Mouse (Mus musculus): ENCODE measurements around the gene Avpi1. TPM values are rescaled to one million over a fixed set of nuclear protein-coding genes. Genes with fewer than 3 reads are reported as not detected.
"Not testable (repeated sequence)": the region's sequence is repeated elsewhere in the genome, so short reads cannot be mapped to it uniquely, and the experiment has no call there.

Avpi1 gene
- polyA plus RNA-seq, 1 experiment = 8.4 TPM

DNA sequence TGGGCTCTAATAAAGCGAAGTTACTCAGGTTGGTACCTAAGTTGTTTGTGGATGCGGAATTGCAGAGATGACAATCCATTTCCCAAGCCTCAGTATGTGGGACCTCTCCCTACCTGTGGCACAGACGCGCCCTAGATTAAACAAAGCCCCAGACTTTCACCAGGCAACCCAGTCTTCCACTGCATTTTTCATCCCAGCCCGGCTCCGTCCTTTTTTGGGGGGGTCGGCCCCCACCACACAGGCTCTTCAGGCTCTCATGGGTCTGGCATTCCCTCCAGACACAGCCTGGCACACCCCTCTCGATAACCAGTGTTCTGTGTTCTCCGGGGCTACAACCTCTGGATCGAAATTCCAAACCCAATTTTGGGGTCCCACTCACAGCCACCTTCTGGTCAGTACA, 43.2 kb downstream of the Avpi1 start:
- peaks cover 4% of the 10 kb centered on the region; the same call in 1 of the 2 replicates for H3K4me1 ChIP-seq (ENCODE audit: control insufficient read depth, insufficient read depth, low read length)
- H3K27me3 ChIP-seq (ENCODE audit: control insufficient read depth, insufficient read depth, low read length) = no peaks in the 10 kb centered on the region
- H3K36me3 ChIP-seq (ENCODE audit: control insufficient read depth, insufficient read depth, low read length) = no peaks in the 10 kb centered on the region
- peak overlapping the region; percentile 83 for H3K4me3 ChIP-seq (ENCODE audit: control insufficient read depth, low read depth, low read length)
- TF ChIP-seq CTCF (IDR thresholded peaks at IDR 0.05; ENCODE audit: control insufficient read depth, insufficient read depth, insufficient replicate concordance, low read depth, low read length) = no peak
- no peak for TF ChIP-seq POLR2A (IDR thresholded peaks at IDR 0.05; ENCODE audit: control insufficient read depth, low read depth, low read length)
- H3K27ac ChIP-seq (ENCODE audit: control insufficient read depth, insufficient read depth, low read depth, low read length) = peak overlapping the region; percentile 88

- not testable (repeated sequence) for H3K27me3 ChIP-seq (ENCODE audit: control insufficient read depth, insufficient read depth, low read length); H3K36me3 ChIP-seq (ENCODE audit: control insufficient read depth, insufficient read depth, low read length); H3K4me3 ChIP-seq (ENCODE audit: control insufficient read depth, low read depth, low read length); H3K27ac ChIP-seq (ENCODE audit: control insufficient read depth, insufficient read depth, low read depth, low read length); H3K4me1 ChIP-seq (ENCODE audit: control insufficient read depth, insufficient read depth, low read length)
Observed at GRCm38 (mm10) chr19:42081613-42082012, 47.2 kb downstream of the Avpi1 start.

DNA sequence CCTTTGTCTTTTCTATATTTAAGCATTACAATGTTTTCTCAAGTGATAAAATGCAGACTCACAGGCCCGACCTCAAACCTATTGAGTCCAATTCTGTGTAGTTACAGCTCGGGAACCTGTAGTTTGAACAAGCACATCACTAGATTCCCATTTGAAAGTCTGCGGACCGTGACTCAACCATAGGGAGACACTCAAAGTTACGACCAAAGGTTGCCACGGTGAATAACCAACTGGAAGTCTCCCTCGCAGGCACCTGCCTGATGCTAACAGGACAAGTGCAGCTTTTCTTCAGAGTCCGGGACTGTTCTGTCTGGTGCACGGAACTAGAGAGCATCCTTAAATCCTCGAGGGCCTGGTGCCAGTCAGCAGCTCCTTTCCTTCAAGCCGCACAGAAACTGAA, 48.4 kb downstream of the Avpi1 start:
- H3K4me1 ChIP-seq (ENCODE audit: control insufficient read depth, insufficient read depth, low read length) = no peaks in the 10 kb centered on the region
- H3K27me3 ChIP-seq (ENCODE audit: control insufficient read depth, insufficient read depth, low read length) = no peaks in the 10 kb centered on the region
- no peak overlapping the region for H3K4me3 ChIP-seq (ENCODE audit: control insufficient read depth, low read depth, low read length)
- no peak overlapping the region for H3K27ac ChIP-seq (ENCODE audit: control insufficient read depth, insufficient read depth, low read depth, low read length)
- no peaks in the 10 kb centered on the region; the same call in 1 of the 2 replicates for H3K36me3 ChIP-seq (ENCODE audit: control insufficient read depth, insufficient read depth, low read length)
- TF ChIP-seq CTCF (IDR thresholded peaks at IDR 0.05; ENCODE audit: control insufficient read depth, insufficient read depth, insufficient replicate concordance, low read depth, low read length) (no peak), POLR2A (IDR thresholded peaks at IDR 0.05; ENCODE audit: control insufficient read depth, low read depth, low read length) (no peak)

GRCm38 (mm10) chr19:42079950-42080349, 48.9 kb downstream of the Avpi1 start:
- TF ChIP-seq POLR2A (IDR thresholded peaks at IDR 0.05; ENCODE audit: control insufficient read depth, low read depth, low read length) = no peak
- TF ChIP-seq CTCF (IDR thresholded peaks at IDR 0.05; ENCODE audit: control insufficient read depth, insufficient read depth, insufficient replicate concordance, low read depth, low read length) = no peak
- Histone ChIP-seq H3K27ac (ENCODE audit: control insufficient read depth, insufficient read depth, low read depth, low read length) (no peak overlapping the region), H3K4me1 (ENCODE audit: control insufficient read depth, insufficient read depth, low read length) (no peaks in the 10 kb centered on the region), H3K36me3 (ENCODE audit: control insufficient read depth, insufficient read depth, low read length) (no peaks in the 10 kb centered on the region; the same call in 1 of the 2 replicates), H3K4me3 (ENCODE audit: control insufficient read depth, low read depth, low read length) (no peak overlapping the region), H3K27me3 (ENCODE audit: control insufficient read depth, insufficient read depth, low read length) (no peaks in the 10 kb centered on the region)

GRCm38 (mm10) chr19:42079006-42079405, 49.9 kb downstream of the Avpi1 start:
- no peaks in the 10 kb centered on the region for H3K27me3 ChIP-seq (ENCODE audit: control insufficient read depth, insufficient read depth, low read length)
- no peak overlapping the region for H3K27ac ChIP-seq (ENCODE audit: control insufficient read depth, insufficient read depth, low read depth, low read length)
- no peaks in the 10 kb centered on the region; the same call in 1 of the 2 replicates for H3K36me3 ChIP-seq (ENCODE audit: control insufficient read depth, insufficient read depth, low read length)
- no peaks in the 10 kb centered on the region for H3K4me1 ChIP-seq (ENCODE audit: control insufficient read depth, insufficient read depth, low read length)
- TF ChIP-seq CTCF (IDR thresholded peaks at IDR 0.05; ENCODE audit: control insufficient read depth, insufficient read depth, insufficient replicate concordance, low read depth, low read length) = no peak
- no peak for TF ChIP-seq POLR2A (IDR thresholded peaks at IDR 0.05; ENCODE audit: control insufficient read depth, low read depth, low read length)
- no peak overlapping the region for H3K4me3 ChIP-seq (ENCODE audit: control insufficient read depth, low read depth, low read length)

- H3K36me3 ChIP-seq (ENCODE audit: control insufficient read depth, insufficient read depth, low read length) = no peaks in the 10 kb centered on the region; the same call in 1 of the 2 replicates
- H3K27me3 ChIP-seq (ENCODE audit: control insufficient read depth, insufficient read depth, low read length) = no peaks in the 10 kb centered on the region
- no peak overlapping the region for H3K27ac ChIP-seq (ENCODE audit: control insufficient read depth, insufficient read depth, low read depth, low read length)
- no peak overlapping the region for H3K4me3 ChIP-seq (ENCODE audit: control insufficient read depth, low read depth, low read length)
- no peaks in the 10 kb centered on the region for H3K4me1 ChIP-seq (ENCODE audit: control insufficient read depth, insufficient read depth, low read length)
- no peak for TF ChIP-seq POLR2A (IDR thresholded peaks at IDR 0.05; ENCODE audit: control insufficient read depth, low read depth, low read length)
- no peak for TF ChIP-seq CTCF (IDR thresholded peaks at IDR 0.05; ENCODE audit: control insufficient read depth, insufficient read depth, insufficient replicate concordance, low read depth, low read length)
Observed at GRCm38 (mm10) chr19:42078566-42078965, 50.3 kb downstream of the Avpi1 start.

DNA sequence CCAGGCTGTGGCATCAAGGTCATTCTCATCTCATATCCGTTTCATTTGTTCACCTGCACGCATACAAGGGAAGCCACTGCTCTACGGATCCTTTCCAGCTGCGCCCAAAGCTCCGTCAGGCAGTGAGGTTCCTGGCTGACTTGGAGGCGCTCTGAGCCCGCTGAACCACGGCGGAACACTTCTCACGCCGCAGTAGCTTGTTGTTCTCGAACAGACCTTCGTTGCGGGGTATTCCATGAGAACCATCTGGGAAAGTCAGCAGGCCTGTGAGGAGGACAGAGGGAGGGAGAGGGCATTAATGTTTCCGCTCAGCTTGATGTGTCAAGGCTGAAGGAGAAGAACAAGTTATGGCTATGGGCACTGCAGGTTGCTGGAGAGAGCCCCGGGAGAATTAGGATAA, 52.9 kb downstream of the Avpi1 start:
- Histone ChIP-seq H3K27me3 (ENCODE audit: control insufficient read depth, insufficient read depth, low read length) (no peaks in the 10 kb centered on the region), H3K27ac (ENCODE audit: control insufficient read depth, insufficient read depth, low read depth, low read length) (no peak overlapping the region), H3K4me1 (ENCODE audit: control insufficient read depth, insufficient read depth, low read length) (no peaks in the 10 kb centered on the region), H3K36me3 (ENCODE audit: control insufficient read depth, insufficient read depth, low read length) (no peaks in the 10 kb centered on the region; the same call in 1 of the 2 replicates), H3K4me3 (ENCODE audit: control insufficient read depth, low read depth, low read length) (no peak overlapping the region)
- TF ChIP-seq CTCF (IDR thresholded peaks at IDR 0.05; ENCODE audit: control insufficient read depth, insufficient read depth, insufficient replicate concordance, low read depth, low read length) (no peak), POLR2A (IDR thresholded peaks at IDR 0.05; ENCODE audit: control insufficient read depth, low read depth, low read length) (no peak)

DNA sequence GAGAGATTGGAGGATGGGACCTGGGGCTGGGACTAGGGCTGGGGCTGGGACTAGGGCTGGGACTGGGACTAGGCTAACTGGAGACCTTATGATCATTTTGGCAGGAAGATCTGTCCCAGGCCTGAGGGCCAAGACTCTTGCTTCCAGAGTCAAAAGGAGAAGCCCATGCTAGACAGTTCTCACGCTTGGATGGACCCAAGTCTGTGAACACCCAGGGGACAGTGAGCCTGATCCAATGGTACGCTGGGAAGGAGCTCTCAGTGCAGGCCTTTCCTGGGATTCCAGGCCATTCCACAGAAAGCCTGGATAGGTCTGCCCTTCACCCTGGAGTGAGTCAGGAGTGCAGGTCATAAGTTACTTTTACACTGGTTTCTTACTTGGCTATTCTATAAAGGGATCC, 53.8 kb downstream of the Avpi1 start:
- no peaks in the 10 kb centered on the region; the same call in 1 of the 2 replicates for H3K36me3 ChIP-seq (ENCODE audit: control insufficient read depth, insufficient read depth, low read length)
- TF ChIP-seq POLR2A (IDR thresholded peaks at IDR 0.05; ENCODE audit: control insufficient read depth, low read depth, low read length) (no peak), CTCF (IDR thresholded peaks at IDR 0.05; ENCODE audit: control insufficient read depth, insufficient read depth, insufficient replicate concordance, low read depth, low read length) (no peak)
- H3K27ac ChIP-seq (ENCODE audit: control insufficient read depth, insufficient read depth, low read depth, low read length) = no peak overlapping the region
- no peaks in the 10 kb centered on the region for H3K27me3 ChIP-seq (ENCODE audit: control insufficient read depth, insufficient read depth, low read length)
- H3K4me3 ChIP-seq (ENCODE audit: control insufficient read depth, low read depth, low read length) = no peak overlapping the region
- H3K4me1 ChIP-seq (ENCODE audit: control insufficient read depth, insufficient read depth, low read length) = no peaks in the 10 kb centered on the region

Other genes starting within 250 kb of the Avpi1 start
- 29.5 and 32.3 TPM in 2 replicates for gene Rrp12, start 232.9 kb downstream of the Avpi1 start, polyA plus RNA-seq (2012; rRNA removed)
- 58.2 and 64.2 TPM in 2 replicates for gene Pgam1, start 217.1 kb downstream of the Avpi1 start, polyA plus RNA-seq (2012; rRNA removed)
- gene Exosc1, start 195.6 kb downstream of the Avpi1 start, polyA plus RNA-seq (2012; rRNA removed) = 27.5 and 28.5 TPM in 2 replicates
- 34.8 and 44.9 TPM in 2 replicates for gene Zdhhc16, start 195.6 kb downstream of the Avpi1 start, polyA plus RNA-seq (2012; rRNA removed)
- 45.8 and 46.5 TPM in 2 replicates for gene Mms19, start 147.9 kb downstream of the Avpi1 start, polyA plus RNA-seq (2012; rRNA removed)
- gene Ubtd1, start 147.3 kb downstream of the Avpi1 start, polyA plus RNA-seq (2012; rRNA removed) = 282 and 310 TPM in 2 replicates
- 0.62 and 0.63 TPM in 2 replicates for gene Ankrd2, start 93.1 kb downstream of the Avpi1 start, polyA plus RNA-seq (2012; rRNA removed)
- 10.8 and 11.7 TPM in 2 replicates for gene Hoga1, start 83.4 kb downstream of the Avpi1 start, polyA plus RNA-seq (2012; rRNA removed)
- 1,397 and 1,535 TPM in 2 replicates for gene 4933411K16Rik, start 76.8 kb downstream of the Avpi1 start, polyA plus RNA-seq (2012; rRNA removed)
- gene Morn4, start 42.7 kb downstream of the Avpi1 start, polyA plus RNA-seq (2012; rRNA removed) = 190 TPM in 2 replicates
- gene Pi4k2a, start 38.6 kb downstream of the Avpi1 start, polyA plus RNA-seq (2012; rRNA removed) = 27.2 and 27.8 TPM in 2 replicates
- 5.5 and 5.9 TPM in 2 replicates for gene Marveld1, start 18.3 kb upstream of the Avpi1 start, polyA plus RNA-seq (2012; rRNA removed)
- 57.8 and 60.3 TPM in 2 replicates for gene Zfyve27, start 34.9 kb upstream of the Avpi1 start, polyA plus RNA-seq (2012; rRNA removed)
- 0.10 TPM in 1 of 2 replicates, not detected in the other for gene Sfrp5, start 73.2 kb upstream of the Avpi1 start, polyA plus RNA-seq (2012; rRNA removed)
- 6.7 and 8.7 TPM in 2 replicates for gene Golga7b, start 118.5 kb upstream of the Avpi1 start, polyA plus RNA-seq (2012; rRNA removed)